Mouse (Mus musculus) intestine, embryonic 16.5 days (tissue): Measurements from ENCODE around the gene Nploc4. TPM values are rescaled to one million over a fixed set of nuclear protein-coding genes. Genes with fewer than 3 reads are reported as not detected.

Experiments used
- ATAC-seq: fragments of 200-750 bp; cut with Nextera tagmentation; 2 replicates; pipeline ENCODE4 v1.8.0; 2017; ENCODE audit warnings: moderate TSS enrichment, moderate library complexity
- H3K27ac ChIP-seq: fragments of 300-500 bp; sonication (generic); 2 replicates; pipeline ENCODE4 v1.5.1; 2014; ENCODE audit warnings: mild to moderate bottlenecking, low read length
- H3K27me3 ChIP-seq: fragments of 300-500 bp; sonication (generic); replicated peaks from 2 replicates; pipeline ENCODE4 v1.6.1; 2014; ENCODE audit warnings: low read length, control low read depth, mixed read lengths; ENCODE audit not compliant: control insufficient read depth, insufficient read depth
- H3K36me3 ChIP-seq: fragments of 300-500 bp; sonication (generic); 2 replicates; pipeline ENCODE4 v1.6.1; 2014; ENCODE audit warnings: low read length, control low read depth; ENCODE audit not compliant: control insufficient read depth, insufficient read depth
- H3K4me1 ChIP-seq: fragments of 300-500 bp; sonication (generic); 2 replicates; pipeline ENCODE4 v1.6.1; 2014; ENCODE audit warnings: low read length, control low read depth, mixed read lengths; ENCODE audit not compliant: control insufficient read depth, insufficient read depth
- H3K4me2 ChIP-seq: fragments of 300-500 bp; sonication (generic); 2 replicates; pipeline ENCODE4 v1.6.1; 2014; ENCODE audit warnings: low read depth, low read length, control low read depth
- H3K4me3 ChIP-seq: fragments of 300-500 bp; sonication (generic); 2 replicates; pipeline ENCODE4 v1.5.1; 2014; ENCODE audit warnings: mild to moderate bottlenecking, low read length
- H3K9ac ChIP-seq: fragments of 300-500 bp; sonication (generic); 2 replicates; pipeline ENCODE4 v1.6.1; 2014; ENCODE audit warnings: low read depth, low read length
- H3K9me3 ChIP-seq: fragments of 300-500 bp; sonication (generic); 2 replicates; pipeline ENCODE4 v1.6.1; 2016; ENCODE audit warnings: low read length, control low read depth; ENCODE audit not compliant: control insufficient read depth
- WGBS: fragments of 180-500 bp; shearing (Covaris S2); extraction: QIAGEN DNeasy Blood & Tissue Kit; methylation state at CpG from one replicate; pipeline ENCODE4 v1.1.7; 2014; 5-methylcytosine and 5-hydroxymethylcytosine counted together
- polyA plus RNA-seq: library from polyadenylated mRNA; unstranded; fragments of >200 nt; fragmentation: Nextera tagmentation; extraction: Ambion mirVana; gene quantifications from 2 replicates; pipeline ENCODE4 v1.2.1, GENCODE M21; 2015

Gene Nploc4
- polyA plus RNA-seq, 1 experiment from 2014 or later = 19.5 TPM

DNA sequence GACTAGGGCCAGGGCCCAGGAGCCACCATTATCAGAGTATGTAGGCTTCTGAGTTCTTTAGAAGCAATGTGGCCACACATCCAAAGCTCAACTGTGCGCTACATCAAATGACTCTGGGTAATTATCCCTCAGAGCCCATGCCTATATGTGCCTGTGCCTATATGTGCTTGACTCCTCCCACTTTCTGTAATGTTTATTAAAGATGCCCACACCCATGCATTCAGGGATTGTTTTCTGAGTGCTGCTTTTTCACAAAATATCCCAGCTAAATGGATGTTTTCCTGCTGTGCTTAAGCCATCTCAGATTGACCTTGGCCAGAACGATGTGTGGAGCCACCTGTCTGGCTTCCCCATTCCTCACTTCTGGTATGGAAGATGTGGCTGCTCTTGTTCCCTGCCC is 26.0 kb upstream of the Nploc4 start:
- Histone ChIP-seq H3K27ac (no peak overlapping the region), H3K4me3 (no peak overlapping the region), H3K36me3 (no peaks in the 10 kb centered on the region; the same call in 1 of the 2 replicates), H3K9ac (no peak overlapping the region), H3K4me1 (peaks cover 23% of the 10 kb centered on the region), H3K27me3 (no peaks in the 10 kb centered on the region), H3K9me3 (no peaks in the 10 kb centered on the region), H3K4me2 (no peak overlapping the region)
- 76% methylated on average over 2 of the region's 2 CpGs for WGBS
- no peak for ATAC-seq

DNA sequence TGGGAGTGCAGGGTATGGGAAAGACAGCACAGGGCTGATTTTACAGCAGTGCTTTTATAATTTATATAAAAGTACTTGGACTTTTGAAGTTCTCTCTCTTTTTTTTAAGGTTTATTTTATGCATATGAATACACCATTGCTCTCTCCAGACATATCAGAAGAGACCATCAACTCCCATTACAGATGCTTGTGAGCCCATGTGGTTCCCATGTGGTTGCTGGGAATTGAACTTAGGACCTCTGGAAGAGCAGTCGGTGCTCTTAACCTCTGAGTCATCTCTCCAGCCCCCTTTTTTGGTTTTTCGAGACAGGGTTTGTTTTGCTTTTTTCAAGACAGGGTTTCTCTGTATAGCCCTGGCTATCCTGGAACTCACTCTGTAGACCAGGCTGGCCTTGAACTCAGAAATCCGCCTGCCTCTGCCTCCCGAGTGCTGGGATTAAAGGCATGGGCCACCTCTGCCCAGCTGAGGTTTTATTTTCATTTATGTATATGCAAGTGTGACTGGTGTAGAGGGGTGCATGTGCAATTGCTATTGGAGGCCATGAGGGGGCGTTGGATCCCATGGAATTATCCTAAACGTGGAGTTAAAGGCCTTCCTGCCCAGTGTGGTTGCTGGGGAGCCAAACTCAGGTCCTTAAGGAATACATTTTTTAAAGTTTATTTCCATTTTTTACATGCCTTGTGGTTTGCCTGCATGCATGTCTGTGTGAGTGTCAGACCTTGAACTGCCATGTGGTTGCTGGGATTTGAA is 21.5 kb upstream of the Nploc4 start:
- WGBS = 65% methylated on average over 6 of the region's 6 CpGs
- Histone ChIP-seq H3K4me2 (peak overlapping the region; percentile 79), H3K27ac (no peak overlapping the region; the same call in 1 of the 2 replicates), H3K36me3 (no peaks in the 10 kb centered on the region; the same call in 1 of the 2 replicates), H3K27me3 (no peaks in the 10 kb centered on the region), H3K9ac (peak overlapping the region; percentile 99), H3K9me3 (no peaks in the 10 kb centered on the region), H3K4me1 (peaks cover 15% of the 10 kb centered on the region), H3K4me3 (peak overlapping the region; percentile 93)
- ATAC-seq = no peak

DNA sequence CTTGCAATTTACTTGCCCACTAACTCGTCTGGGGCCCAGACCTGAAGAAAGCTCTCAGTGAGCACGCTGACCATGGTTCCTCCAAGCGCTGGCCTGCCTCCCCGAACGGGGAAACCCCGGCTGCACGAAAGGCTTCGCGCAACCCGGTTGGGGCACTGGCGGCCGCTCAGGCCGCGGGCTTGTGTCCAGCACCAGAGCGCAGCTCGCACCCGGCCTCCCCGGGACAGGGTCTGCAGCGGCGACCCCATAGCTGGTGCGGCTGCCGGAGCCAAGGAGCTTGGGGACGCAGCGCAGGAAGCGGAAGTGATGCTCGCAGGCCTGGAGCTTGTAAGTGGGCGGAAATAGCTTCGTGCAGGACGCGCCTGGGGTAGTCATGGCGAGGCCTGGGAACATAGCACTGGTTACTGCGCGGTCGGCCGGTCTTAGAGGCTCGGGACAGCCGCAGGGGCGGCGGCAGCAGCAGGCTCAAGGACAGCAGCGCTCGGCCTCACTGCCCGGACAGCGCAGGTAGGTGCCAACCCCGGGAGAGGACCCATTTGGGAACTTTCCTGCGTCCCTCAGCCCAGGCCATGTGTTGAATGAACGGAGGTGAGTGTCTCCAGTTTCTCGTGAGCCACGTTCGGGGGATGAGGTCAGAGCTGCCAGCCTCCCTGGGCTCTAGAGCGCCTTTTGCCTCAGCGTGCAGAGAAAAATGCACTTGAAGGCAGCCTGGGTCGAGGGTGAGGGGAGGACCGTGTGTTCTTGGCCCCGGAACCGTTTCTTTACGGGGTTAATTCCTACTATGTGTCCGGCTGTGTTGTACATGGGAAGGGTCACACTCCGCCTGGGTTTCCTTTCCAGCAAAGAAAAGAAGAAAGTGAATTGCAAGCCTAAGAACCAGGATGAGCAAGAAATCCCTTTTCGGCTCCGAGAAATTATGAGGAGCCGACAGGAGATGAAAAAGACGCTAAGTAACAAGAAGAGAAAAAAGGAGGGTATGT is 20.6 kb upstream of the Nploc4 start, which contains the start of the genes Oxld1 and Ccdc137:
Gene Oxld1, minus strand, starts transcription at position 297 of the 980 bp plus-strand sequence.
Gene Ccdc137, plus strand, starts transcription at position 344 of the 980 bp plus-strand sequence.
- Histone ChIP-seq H3K9ac (peak within 1 kb of the TSS; percentile 99), H3K4me3 (peak within 1 kb of the TSS; percentile 93), H3K27ac (peak within 1 kb of the TSS; percentile 89), H3K4me1 (peaks cover 15% of the 10 kb centered on the region), H3K9me3 (no peaks in the 10 kb centered on the region), H3K4me2 (peak within 1 kb of the TSS; percentile 79), H3K27me3 (no peaks in the 10 kb centered on the region), H3K36me3 (no peaks in the 10 kb centered on the region; the same call in 1 of the 2 replicates)
- WGBS = 4% methylated on average over 62 of the region's 62 CpGs
- peak; percentile 95 for ATAC-seq

DNA sequence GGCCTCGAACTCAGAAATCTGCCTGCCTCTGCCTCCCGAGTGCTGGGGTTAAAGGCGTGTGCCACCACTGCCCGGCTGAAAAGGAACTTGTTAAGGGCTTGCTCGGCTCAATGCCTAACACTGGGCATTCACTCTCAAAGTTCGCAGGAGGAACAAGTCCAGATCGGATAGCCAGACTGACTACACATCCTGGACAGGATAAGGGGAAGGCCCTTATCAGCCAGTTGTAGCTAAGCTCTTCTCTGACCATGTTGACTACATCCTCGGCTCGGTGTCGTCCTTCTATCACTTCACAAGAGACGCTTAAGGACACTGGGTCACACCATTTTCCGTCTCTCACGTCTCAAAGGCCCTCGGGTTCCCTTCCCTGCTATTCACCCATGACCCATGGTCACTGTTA is 19.9 kb upstream of the Nploc4 start:
- peak overlapping the region; percentile 79 for H3K4me2 ChIP-seq
- H3K27ac ChIP-seq = peak overlapping the region; percentile 89
- H3K4me3 ChIP-seq = peak overlapping the region; percentile 93
- no peaks in the 10 kb centered on the region for H3K27me3 ChIP-seq
- no peaks in the 10 kb centered on the region; the same call in 1 of the 2 replicates for H3K36me3 ChIP-seq
- peak; percentile 31; the same call in 1 of the 2 replicates for ATAC-seq
- peak overlapping the region; percentile 99 for H3K9ac ChIP-seq
- H3K4me1 ChIP-seq = peaks cover 15% of the 10 kb centered on the region
- H3K9me3 ChIP-seq = no peaks in the 10 kb centered on the region
- 23% methylated on average over 14 of the region's 14 CpGs for WGBS

DNA sequence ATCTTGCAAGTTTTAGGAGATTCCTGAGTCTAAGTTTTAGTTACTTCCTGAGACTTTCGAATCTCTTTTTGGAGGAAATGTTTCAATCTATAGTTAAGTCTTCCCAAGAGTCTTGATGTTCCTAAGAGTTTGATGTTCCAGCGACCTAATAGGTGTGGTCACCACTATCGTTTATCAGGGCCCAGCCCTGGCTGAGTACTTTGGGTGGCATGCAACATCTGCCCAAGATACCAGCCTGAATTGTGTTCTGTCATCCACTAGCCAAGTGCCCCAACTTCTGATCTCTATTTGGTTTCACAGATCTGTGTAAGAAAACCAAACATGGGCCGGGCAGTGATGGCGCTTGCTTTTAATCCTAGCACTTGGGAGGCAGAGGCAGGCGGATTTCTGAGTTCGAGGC is 17.9 kb upstream of the Nploc4 start:
- Histone ChIP-seq H3K36me3 (no peaks in the 10 kb centered on the region), H3K27ac (no peak overlapping the region), H3K4me1 (peaks cover 15% of the 10 kb centered on the region), H3K27me3 (no peaks in the 10 kb centered on the region), H3K9me3 (no peaks in the 10 kb centered on the region), H3K4me3 (no peak overlapping the region), H3K4me2 (no peak overlapping the region), H3K9ac (no peak overlapping the region)
- WGBS = 89% methylated on average over 7 of the region's 7 CpGs
- ATAC-seq = no peak

DNA sequence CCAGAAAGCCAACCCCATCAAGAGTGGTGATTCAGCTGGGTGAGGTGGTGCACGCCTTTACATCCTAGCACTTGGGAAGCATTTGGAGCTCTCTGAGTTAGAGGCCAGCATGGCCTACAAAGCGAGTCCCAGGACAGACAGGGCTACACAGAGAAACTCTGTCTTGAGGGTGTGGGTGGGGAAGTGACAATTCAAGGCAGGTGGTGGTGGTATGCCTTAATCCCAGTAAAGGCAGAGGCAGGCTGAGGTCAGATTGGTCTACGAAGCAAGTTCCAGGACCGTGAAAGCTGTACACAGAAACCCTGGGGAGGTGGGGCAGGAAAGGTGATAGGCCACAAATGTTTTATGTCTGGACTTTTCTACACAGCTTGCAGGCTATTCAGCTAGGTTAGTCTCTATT is 17.5 kb upstream of the Nploc4 start:
- WGBS = 95% methylated on average over 4 of the region's 4 CpGs
- Histone ChIP-seq H3K27ac (no peak overlapping the region), H3K4me1 (peaks cover 15% of the 10 kb centered on the region), H3K4me3 (no peak overlapping the region), H3K9me3 (no peaks in the 10 kb centered on the region), H3K36me3 (no peaks in the 10 kb centered on the region), H3K4me2 (no peak overlapping the region), H3K9ac (no peak overlapping the region), H3K27me3 (no peaks in the 10 kb centered on the region)
- ATAC-seq = no peak

DNA sequence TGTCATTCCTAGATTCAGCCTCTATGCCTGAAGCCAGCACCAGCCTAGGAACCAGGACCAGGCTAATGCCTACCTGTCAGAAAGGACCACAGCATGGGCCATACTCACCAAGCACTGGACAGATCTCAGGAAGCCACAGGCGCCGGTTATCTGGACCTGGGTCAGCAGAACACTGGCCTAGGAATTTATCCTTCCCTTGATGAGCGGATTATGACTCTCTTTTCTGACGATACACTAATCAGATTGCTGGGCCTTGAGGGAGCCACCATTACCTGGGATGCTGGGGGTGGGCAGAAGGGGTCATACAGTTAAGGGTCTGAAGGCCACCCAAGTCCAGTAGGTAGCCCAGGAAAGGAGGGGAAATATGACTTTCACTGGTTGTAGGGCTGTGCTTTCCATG is 15.8 kb upstream of the Nploc4 start, which contains the start of gene Pde6g:
Gene Pde6g, minus strand, starts transcription at position 195 of the 400 bp plus-strand sequence.
- WGBS = 91% methylated on average over 4 of the region's 4 CpGs
- H3K4me2 ChIP-seq = no peak within 1 kb of the TSS
- H3K4me1 ChIP-seq = 0 out of 2 replicates have a peak, but pooled peaks cover 6% of the 10 kb centered on the region
- H3K9me3 ChIP-seq = no peaks in the 10 kb centered on the region
- H3K27me3 ChIP-seq = no peaks in the 10 kb centered on the region
- H3K9ac ChIP-seq = no peak within 1 kb of the TSS
- no peak for ATAC-seq
- no peaks in the 10 kb centered on the region for H3K36me3 ChIP-seq
- H3K27ac ChIP-seq = no peak within 1 kb of the TSS
- no peak within 1 kb of the TSS for H3K4me3 ChIP-seq

DNA sequence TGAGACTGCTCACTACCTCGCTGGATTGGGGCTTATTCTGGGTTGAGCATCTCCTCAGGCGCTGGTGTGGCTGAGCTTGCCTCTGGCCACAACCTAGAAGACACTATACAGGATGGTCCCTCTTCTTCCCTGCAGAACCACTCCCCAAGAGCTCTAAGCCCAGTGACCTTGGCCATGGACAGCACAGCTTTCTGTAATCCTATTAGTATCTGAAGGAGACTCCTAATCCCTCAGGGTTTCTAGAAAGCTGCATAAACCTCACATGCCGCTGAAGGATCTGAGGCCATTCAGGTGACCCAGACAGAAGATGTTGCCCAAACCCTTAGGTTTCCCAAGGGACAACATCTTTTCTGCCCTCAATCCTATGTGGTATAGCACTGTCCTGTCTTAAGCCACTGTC is 14.7 kb upstream of the Nploc4 start:
- Histone ChIP-seq H3K9ac (no peak overlapping the region), H3K27ac (no peak overlapping the region), H3K4me2 (no peak overlapping the region), H3K36me3 (no peaks in the 10 kb centered on the region), H3K27me3 (no peaks in the 10 kb centered on the region), H3K4me1 (0 out of 2 replicates have a peak, but pooled peaks cover 6% of the 10 kb centered on the region), H3K9me3 (no peaks in the 10 kb centered on the region), H3K4me3 (no peak overlapping the region)
- 63% methylated on average over 3 of the region's 3 CpGs for WGBS
- no peak for ATAC-seq

DNA sequence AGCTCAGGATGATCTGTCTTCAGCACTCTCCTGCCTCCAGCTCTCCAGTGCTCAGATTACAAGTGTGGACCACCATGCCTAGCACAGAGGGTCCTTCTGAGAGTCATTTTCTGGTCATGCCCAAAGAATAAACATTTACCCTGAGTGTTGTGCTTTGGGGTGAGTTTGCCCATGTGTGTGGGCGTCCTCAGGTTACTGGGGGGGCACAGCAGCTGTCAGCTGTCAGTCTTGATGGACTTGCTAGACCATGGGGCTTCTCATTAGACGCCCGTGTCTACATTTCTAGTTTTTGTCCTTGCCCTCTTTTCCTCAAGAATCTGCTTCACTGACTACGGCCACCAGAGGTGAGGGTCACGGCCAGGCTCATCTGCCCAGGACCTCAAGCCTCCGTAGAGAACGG is 9.7 kb upstream of the Nploc4 start:
- Histone ChIP-seq H3K4me1 (no peaks in the 10 kb centered on the region), H3K9ac (no peak overlapping the region), H3K4me2 (no peak overlapping the region), H3K27me3 (no peaks in the 10 kb centered on the region), H3K36me3 (no peaks in the 10 kb centered on the region), H3K9me3 (no peaks in the 10 kb centered on the region), H3K27ac (no peak overlapping the region), H3K4me3 (no peak overlapping the region)
- no peak for ATAC-seq
- 77% methylated on average over 7 of the region's 7 CpGs for WGBS
